Mouse (Mus musculus): Measurements from ENCODE around the gene Gnpat. TPM values are rescaled to one million over a fixed set of nuclear protein-coding genes. Genes with fewer than 3 reads are reported as not detected.

Gene Gnpat
- total and polyA plus RNA-seq, 3 experiments = 62.3 to 91.5 (median 89.1) TPM

GRCm38 (mm10) chr8:124930086-124930485 is 67.3 kb downstream of the Gnpat start:
- Histone ChIP-seq H3K4me2 (ENCODE audit: insufficient read depth, low read depth, poor library complexity, severe bottlenecking) (no peak overlapping the region), H3K36me3 (replicated peaks in 1 of 2; ENCODE audit: control insufficient read depth in 1 of 2, insufficient read depth in 1 of 2, low read length in 1 of 2) (peaks cover 0 to 43% of the 10 kb centered on the region in 2 experiments), H3K27ac (ENCODE audit: insufficient read depth, low read depth) (no peak overlapping the region), H3K9me3 (replicated peaks; ENCODE audit: low read length) (peaks cover 2% of the 10 kb centered on the region), H3K4me3 (replicated peaks in 1 of 3; ENCODE audit: low read depth in 2 of 3, low read length in 2 of 3, poor library complexity in 1 of 3) (no peak overlapping the region), H3K9ac (ENCODE audit: insufficient read depth, low read depth) (no peak overlapping the region), H3K4me1 (ENCODE audit: control insufficient read depth in 1 of 2, insufficient read depth in 2 of 2) (peaks cover 16 to 59% of the 10 kb centered on the region in 2 experiments), H3K79me2 (replicated peaks; ENCODE audit: control insufficient read depth, extremely low read depth, insufficient read depth, poor library complexity, severe bottlenecking) (peaks cover 4% of the 10 kb centered on the region; the same call in 1 of the 2 replicates), H3K27me3 (replicated peaks) (no peaks in the 10 kb centered on the region)
- TF ChIP-seq GABPA (IDR thresholded peaks at IDR 0.05; ENCODE audit: insufficient replicate concordance, low read depth, low read length) = no peak
- no peak for TF ChIP-seq KAT2A (IDR thresholded peaks at IDR 0.05; ENCODE audit: insufficient replicate concordance, low read length)
- TF ChIP-seq JUN (IDR thresholded peaks at IDR 0.05; ENCODE audit: insufficient read depth, low read depth, low read length) = no peak
- no peak for TF ChIP-seq TBP (conservative IDR thresholded peaks at IDR 0.05; ENCODE audit: low read depth, low read length)
- no peak for TF ChIP-seq ELF1 (IDR thresholded peaks at IDR 0.05; ENCODE audit: low read depth, low read length)
- no peak for TF ChIP-seq NRF1 (IDR thresholded peaks at IDR 0.05; ENCODE audit: low read depth, low read length)
- TF ChIP-seq ZMIZ1 (IDR thresholded peaks at IDR 0.05; ENCODE audit: low read depth, low read length) = no peak
- no peak for TF ChIP-seq JUND (conservative IDR thresholded peaks at IDR 0.05; ENCODE audit: low read depth, low read length)
- no peak for TF ChIP-seq NELFE (IDR thresholded peaks at IDR 0.05; ENCODE audit: low read depth, low read length)
- no peak for TF ChIP-seq MAZ (IDR thresholded peaks at IDR 0.05; ENCODE audit: low read depth, low read length)
- no peak for TF ChIP-seq ZNF384 (IDR thresholded peaks at IDR 0.05; ENCODE audit: low read depth, low read length)
- TF ChIP-seq USF1 (IDR thresholded peaks at IDR 0.05; ENCODE audit: low read depth, low read length) = no peak
- no peak for TF ChIP-seq CHD2 (IDR thresholded peaks at IDR 0.05; ENCODE audit: low read length)
- no peak for TF ChIP-seq RCOR1 (conservative IDR thresholded peaks at IDR 0.05; ENCODE audit: low read depth, low read length)
- no peak for TF ChIP-seq RAD21 (IDR thresholded peaks at IDR 0.05; ENCODE audit: low read depth, low read length)
- no peak for TF ChIP-seq MAFK (IDR thresholded peaks at IDR 0.05; ENCODE audit: insufficient replicate concordance, low read length)
- no peak for TF ChIP-seq ZKSCAN1 (IDR thresholded peaks at IDR 0.05; ENCODE audit: borderline replicate concordance, low read depth, low read length)
- TF ChIP-seq POLR2AphosphoS2 (IDR thresholded peaks at IDR 0.05; ENCODE audit: low read depth, low read length) = no peak
- TF ChIP-seq HCFC1 (IDR thresholded peaks at IDR 0.05; ENCODE audit: low read depth, low read length) = no peak
- no peak for TF ChIP-seq CHD1 (IDR thresholded peaks at IDR 0.05; ENCODE audit: low read depth, low read length)
- dilution Hi-C loops (cut with MboI; ENCODE audit: extremely low pct_ligation_motif_present, extremely low pct_unique_long_range_greater_than_20kb, low sequenced_read_pairs) (no loop called here), in situ Hi-C loops (cut with MboI; ENCODE audit: low pct_ligation_motif_present, low pct_unique_long_range_greater_than_20kb, low sequenced_read_pairs) (no loop called here)
- no peak for DNase-seq (ENCODE audit: extremely low read depth)

GRCm38 (mm10) chr8:124930649-124931048 is 67.8 kb downstream of the Gnpat start:
- Histone ChIP-seq H3K36me3 (replicated peaks in 1 of 2; ENCODE audit: control insufficient read depth in 1 of 2, insufficient read depth in 1 of 2, low read length in 1 of 2) (peaks cover 0 to 40% of the 10 kb centered on the region in 2 experiments), H3K27ac (ENCODE audit: insufficient read depth, low read depth) (no peak overlapping the region), H3K4me1 (ENCODE audit: control insufficient read depth in 1 of 2, insufficient read depth in 2 of 2) (peaks cover 16 to 58% of the 10 kb centered on the region in 2 experiments), H3K9me3 (replicated peaks; ENCODE audit: low read length) (peaks cover 2% of the 10 kb centered on the region), H3K4me3 (replicated peaks in 1 of 3; ENCODE audit: low read depth in 2 of 3, low read length in 2 of 3, poor library complexity in 1 of 3) (no peak overlapping the region), H3K27me3 (replicated peaks) (no peaks in the 10 kb centered on the region), H3K79me2 (replicated peaks; ENCODE audit: control insufficient read depth, extremely low read depth, insufficient read depth, poor library complexity, severe bottlenecking) (peaks cover 4% of the 10 kb centered on the region; the same call in 1 of the 2 replicates), H3K4me2 (ENCODE audit: insufficient read depth, low read depth, poor library complexity, severe bottlenecking) (no peak overlapping the region), H3K9ac (ENCODE audit: insufficient read depth, low read depth) (no peak overlapping the region)
- DNase-seq (ENCODE audit: extremely low read depth) = no peak
- TF ChIP-seq BHLHE40 (IDR thresholded peaks at IDR 0.05; ENCODE audit: low read depth, low read length) (0 out of 2 replicates have a peak, but pooled peaks have one; percentile 19), CTCF (conservative IDR thresholded peaks at IDR 0.05 in 1 of 2, IDR thresholded peaks at IDR 0.05 in 1 of 2; ENCODE audit: low read depth in 2 of 2, low read length in 2 of 2) (peak; percentile 6 to 18; a peak in 1 of 4 replicates), ETS1 (conservative IDR thresholded peaks at IDR 0.05; ENCODE audit: low read depth, low read length) (no peak)
- dilution Hi-C loops (cut with MboI; ENCODE audit: extremely low pct_ligation_motif_present, extremely low pct_unique_long_range_greater_than_20kb, low sequenced_read_pairs) (no loop called here), in situ Hi-C loops (cut with MboI; ENCODE audit: low pct_ligation_motif_present, low pct_unique_long_range_greater_than_20kb, low sequenced_read_pairs) (no loop called here)

Data from CH12.LX (cell line).